Mouse (Mus musculus) forebrain, postnatal 0 days (tissue): ENCODE measurements around the gene Oscp1. TPM values are rescaled to one million over a fixed set of nuclear protein-coding genes. Genes with fewer than 3 reads are reported as not detected.
A peak's percentile ranks its signal among the peaks of the same experiment; 100 is the strongest.

ENCODE experiments used
- ATAC-seq: fragments of 200-750 bp; cut with Nextera tagmentation; 2 replicates; pipeline ENCODE4 v1.8.0; 2017; ENCODE audit warnings: mild to moderate bottlenecking, moderate library complexity
- DNase-seq: peaks from one replicate; pipeline ENCODE4 v3.0.0-alpha.2; 2015
- H3K27ac ChIP-seq: fragments of 300-500 bp; sonication (generic); 2 replicates; pipeline ENCODE4 v1.5.1; 2014; ENCODE audit warnings: low read depth, mild to moderate bottlenecking, antibody characterized with exemption, low read length, moderate library complexity, mixed read lengths
- H3K27me3 ChIP-seq: fragments of 300-500 bp; sonication (generic); 2 replicates; pipeline ENCODE4 v1.6.1; 2014; ENCODE audit warnings: mild to moderate bottlenecking, low read length, mixed read lengths; ENCODE audit not compliant: insufficient read depth
- H3K36me3 ChIP-seq: fragments of 300-500 bp; sonication (generic); 2 replicates; pipeline ENCODE4 v1.6.1; 2014; ENCODE audit warnings: mild to moderate bottlenecking, moderate library complexity; ENCODE audit not compliant: insufficient read depth
- H3K4me1 ChIP-seq: fragments of 300-500 bp; sonication (generic); 2 replicates; pipeline ENCODE4 v1.6.1; 2014; ENCODE audit warnings: antibody characterized with exemption; ENCODE audit not compliant: insufficient read depth
- H3K4me2 ChIP-seq: fragments of 300-500 bp; sonication (generic); 2 replicates; pipeline ENCODE4 v1.6.1; 2014; ENCODE audit warnings: low read depth, mild to moderate bottlenecking, moderate library complexity
- H3K4me3 ChIP-seq: fragments of 300-500 bp; sonication (generic); 2 replicates; pipeline ENCODE4 v1.5.1; 2014; ENCODE audit warnings: low read depth, low read length, mixed read lengths
- H3K9ac ChIP-seq: fragments of 300-500 bp; sonication (generic); 2 replicates; pipeline ENCODE4 v1.6.1; 2014; ENCODE audit warnings: mild to moderate bottlenecking
- H3K9me3 ChIP-seq: fragments of 300-500 bp; sonication (generic); 2 replicates; pipeline ENCODE4 v1.6.1; 2016; ENCODE audit warnings: low read length
- CTCF ChIP-seq: sonication (generic); IDR thresholded peaks from 2 replicates; pipeline ENCODE4 v1.5.1; 2016; ENCODE audit warnings: antibody characterized with exemption, control low read depth, low read depth
- WGBS: fragments of 180-500 bp; shearing (Covaris S2); extraction: QIAGEN DNeasy Blood & Tissue Kit; methylation state at CpG from one replicate; pipeline ENCODE4 v1.1.7; 2014; 5-methylcytosine and 5-hydroxymethylcytosine counted together
- polyA plus RNA-seq: library from polyadenylated mRNA; unstranded; fragments of >200 nt; fragmentation: Nextera tagmentation; extraction: Ambion mirVana; gene quantifications from 2 replicates; pipeline ENCODE4 v1.2.1, GENCODE M21; 2015
- total RNA-seq: library from RNA; depleted of rRNA; stranded (reverse); fragments of >200 nt; gene quantifications from 2 replicates; pipeline ENCODE4 v1.2.3, GENCODE M21; 2014

Gene Oscp1
- total and polyA plus RNA-seq, 2 experiments from 2014 or later, result 30.8 to 43.7 TPM

- Histone ChIP-seq H3K36me3 (no peaks in the 10 kb centered on the region), H3K27ac (peak overlapping the region; percentile 75), H3K4me2 (no peak overlapping the region), H3K9me3 (no peaks in the 10 kb centered on the region), H3K4me1 (peaks cover 13% of the 10 kb centered on the region), H3K9ac (no peak overlapping the region), H3K27me3 (no peaks in the 10 kb centered on the region), H3K4me3 (no peak overlapping the region)
- no peak for TF ChIP-seq CTCF
- DNase-seq (no peak), ATAC-seq (no peak)
- 17% methylated on average over 7 of the region's 7 CpGs for WGBS
Measured at GRCm38 (mm10) chr4:126111153-126111549, 52.8 kb downstream of the Oscp1 start.

GRCm38 (mm10) chr4:126113243-126113642, 54.9 kb downstream of the Oscp1 start:
- no peak overlapping the region for H3K4me3 ChIP-seq
- DNase-seq (no peak), ATAC-seq (no peak)
- H3K27ac ChIP-seq, result no peak overlapping the region
- peaks cover 13% of the 10 kb centered on the region for H3K4me1 ChIP-seq
- H3K36me3 ChIP-seq, result no peaks in the 10 kb centered on the region
- whole genome bisulfite sequencing, result 61% methylated on average over 4 of the region's 4 CpGs
- H3K9ac ChIP-seq, result no peak overlapping the region
- no peak overlapping the region for H3K4me2 ChIP-seq
- no peaks in the 10 kb centered on the region for H3K9me3 ChIP-seq
- TF ChIP-seq CTCF, result no peak
- no peaks in the 10 kb centered on the region for H3K27me3 ChIP-seq

GRCm38 (mm10) chr4:126113943-126114342, 55.6 kb downstream of the Oscp1 start:
- Histone ChIP-seq H3K4me3 (no peak overlapping the region), H3K4me1 (peaks cover 16% of the 10 kb centered on the region), H3K9me3 (no peaks in the 10 kb centered on the region), H3K36me3 (no peaks in the 10 kb centered on the region), H3K27me3 (no peaks in the 10 kb centered on the region), H3K4me2 (no peak overlapping the region), H3K9ac (no peak overlapping the region), H3K27ac (no peak overlapping the region)
- no peak for ATAC-seq
- 23% methylated on average over 6 of the region's 6 CpGs for WGBS
- TF ChIP-seq CTCF, result peak; percentile 55
- peak; percentile 34 for DNase-seq

GRCm38 (mm10) chr4:126115411-126115810, 57.0 kb downstream of the Oscp1 start:
- Histone ChIP-seq H3K4me3 (no peak overlapping the region), H3K9ac (no peak overlapping the region), H3K4me1 (peaks cover 11% of the 10 kb centered on the region), H3K4me2 (no peak overlapping the region), H3K36me3 (no peaks in the 10 kb centered on the region), H3K9me3 (no peaks in the 10 kb centered on the region), H3K27ac (no peak overlapping the region), H3K27me3 (no peaks in the 10 kb centered on the region)
- WGBS, result 93% methylated on average over 9 of the region's 9 CpGs
- ATAC-seq, result no peak
- no peak for DNase-seq
- TF ChIP-seq CTCF, result no peak

GRCm38 (mm10) chr4:126115871-126116521, 57.6 kb downstream of the Oscp1 start:
- H3K9me3 ChIP-seq, result no peaks in the 10 kb centered on the region
- H3K9ac ChIP-seq, result no peak overlapping the region
- H3K27ac ChIP-seq, result no peak overlapping the region
- 72% methylated on average over 6 of the region's 6 CpGs for WGBS
- H3K4me3 ChIP-seq, result no peak overlapping the region
- no peak for DNase-seq
- H3K4me1 ChIP-seq, result peaks cover 5% of the 10 kb centered on the region; the same call in 1 of the 2 replicates
- H3K36me3 ChIP-seq, result no peaks in the 10 kb centered on the region
- ATAC-seq, result no peak
- TF ChIP-seq CTCF, result no peak
- H3K4me2 ChIP-seq, result no peak overlapping the region
- H3K27me3 ChIP-seq, result no peaks in the 10 kb centered on the region

GRCm38 (mm10) chr4:126117116-126117515, 58.8 kb downstream of the Oscp1 start:
- DNase-seq, result no peak

GRCm38 (mm10) chr4:126118651-126119050, 60.3 kb downstream of the Oscp1 start:
- H3K27ac ChIP-seq, result 0 out of 2 replicates have a peak overlapping the region, but pooled peaks have one; percentile 22
- no peak for DNase-seq
- H3K4me3 ChIP-seq, result no peak overlapping the region
- peaks cover 1% of the 10 kb centered on the region for H3K36me3 ChIP-seq
- H3K27me3 ChIP-seq, result no peaks in the 10 kb centered on the region
- no peaks in the 10 kb centered on the region for H3K9me3 ChIP-seq
- no peak overlapping the region for H3K4me2 ChIP-seq
- TF ChIP-seq CTCF, result no peak
- 57% methylated on average over 4 of the region's 4 CpGs for WGBS
- peak; percentile 59 for ATAC-seq
- no peak overlapping the region for H3K9ac ChIP-seq
- H3K4me1 ChIP-seq, result peaks cover 3% of the 10 kb centered on the region; the same call in 1 of the 2 replicates

More at GRCm38 (mm10) chr4:126117116-126117515, 58.8 kb downstream of the Oscp1 start:
- no peaks in the 10 kb centered on the region for H3K36me3 ChIP-seq
- no peak overlapping the region for H3K4me3 ChIP-seq
- ATAC-seq, result no peak
- no peak overlapping the region for H3K9ac ChIP-seq
- no peak for TF ChIP-seq CTCF
- H3K4me1 ChIP-seq, result peaks cover 3% of the 10 kb centered on the region; the same call in 1 of the 2 replicates
- H3K9me3 ChIP-seq, result no peaks in the 10 kb centered on the region
- no peak overlapping the region for H3K4me2 ChIP-seq
- 63% methylated on average over 8 of the region's 8 CpGs for WGBS
- no peak overlapping the region for H3K27ac ChIP-seq
- no peaks in the 10 kb centered on the region for H3K27me3 ChIP-seq
